Mouse (Mus musculus): ENCODE measurements around the gene Cpz. TPM values are rescaled to one million over a fixed set of nuclear protein-coding genes. Genes with fewer than 3 reads are reported as not detected.

Gene Cpz
- polyA plus RNA-seq, 1 experiment = 1.0 TPM

GRCm38 (mm10) chr5:35546127-35546526 lies 20.6 kb upstream of the Cpz start:
- no peak for DNase-seq
- no peak overlapping the region for H3K27ac ChIP-seq (ENCODE audit: control insufficient read depth, insufficient read depth, low read length)
- no peak overlapping the region for H3K4me3 ChIP-seq (ENCODE audit: control insufficient read depth, insufficient read depth, low read length)
- H3K27me3 ChIP-seq (ENCODE audit: control insufficient read depth, insufficient read depth, low read length) = no peaks in the 10 kb centered on the region
- no peaks in the 10 kb centered on the region for H3K36me3 ChIP-seq (ENCODE audit: control insufficient read depth, insufficient read depth, low read length)
- TF ChIP-seq CTCF (IDR thresholded peaks at IDR 0.05; ENCODE audit: borderline replicate concordance, control insufficient read depth, extremely low read depth, insufficient read depth, low read length, poor library complexity) (no peak), POLR2A (IDR thresholded peaks at IDR 0.05; ENCODE audit: control insufficient read depth, extremely low read depth, insufficient read depth, low read length, poor library complexity) (no peak)
- H3K4me1 ChIP-seq (replicated peaks; ENCODE audit: control insufficient read depth, insufficient read depth, low read length) = no peaks in the 10 kb centered on the region

- Histone ChIP-seq H3K27ac (ENCODE audit: control insufficient read depth, insufficient read depth, low read length) (no peak overlapping the region), H3K27me3 (ENCODE audit: control insufficient read depth, insufficient read depth, low read length) (no peaks in the 10 kb centered on the region), H3K36me3 (ENCODE audit: control insufficient read depth, insufficient read depth, low read length) (no peaks in the 10 kb centered on the region), H3K4me1 (replicated peaks; ENCODE audit: control insufficient read depth, insufficient read depth, low read length) (no peaks in the 10 kb centered on the region), H3K4me3 (ENCODE audit: control insufficient read depth, insufficient read depth, low read length) (no peak overlapping the region)
- WGBS = 83% methylated on average over 4 of the region's 4 CpGs
- no peak for DNase-seq
- TF ChIP-seq CTCF (IDR thresholded peaks at IDR 0.05; ENCODE audit: borderline replicate concordance, control insufficient read depth, extremely low read depth, insufficient read depth, low read length, poor library complexity) (no peak), POLR2A (IDR thresholded peaks at IDR 0.05; ENCODE audit: control insufficient read depth, extremely low read depth, insufficient read depth, low read length, poor library complexity) (no peak)
These were observed 15.7 kb upstream of the Cpz start for GRCm38 (mm10) chr5:35541059-35541790.

- 66% methylated on average over 5 of the region's 5 CpGs for WGBS
- TF ChIP-seq CTCF (IDR thresholded peaks at IDR 0.05; ENCODE audit: borderline replicate concordance, control insufficient read depth, extremely low read depth, insufficient read depth, low read length, poor library complexity) (no peak), POLR2A (IDR thresholded peaks at IDR 0.05; ENCODE audit: control insufficient read depth, extremely low read depth, insufficient read depth, low read length, poor library complexity) (no peak)
- H3K27me3 ChIP-seq (ENCODE audit: control insufficient read depth, insufficient read depth, low read length) = no peaks in the 10 kb centered on the region
- DNase-seq = no peak
- H3K27ac ChIP-seq (ENCODE audit: control insufficient read depth, insufficient read depth, low read length) = no peak overlapping the region
- H3K4me1 ChIP-seq (replicated peaks; ENCODE audit: control insufficient read depth, insufficient read depth, low read length) = no peaks in the 10 kb centered on the region
- no peaks in the 10 kb centered on the region for H3K36me3 ChIP-seq (ENCODE audit: control insufficient read depth, insufficient read depth, low read length)
- no peak overlapping the region for H3K4me3 ChIP-seq (ENCODE audit: control insufficient read depth, insufficient read depth, low read length)
These were observed 15.1 kb upstream of the Cpz start for GRCm38 (mm10) chr5:35540555-35540954.

GRCm38 (mm10) chr5:35539576-35539975 lies 14.1 kb upstream of the Cpz start:
- TF ChIP-seq CTCF (IDR thresholded peaks at IDR 0.05; ENCODE audit: borderline replicate concordance, control insufficient read depth, extremely low read depth, insufficient read depth, low read length, poor library complexity) = no peak
- TF ChIP-seq POLR2A (IDR thresholded peaks at IDR 0.05; ENCODE audit: control insufficient read depth, extremely low read depth, insufficient read depth, low read length, poor library complexity) = no peak
- Histone ChIP-seq H3K36me3 (ENCODE audit: control insufficient read depth, insufficient read depth, low read length) (no peaks in the 10 kb centered on the region), H3K27ac (ENCODE audit: control insufficient read depth, insufficient read depth, low read length) (no peak overlapping the region), H3K4me1 (replicated peaks; ENCODE audit: control insufficient read depth, insufficient read depth, low read length) (no peaks in the 10 kb centered on the region), H3K27me3 (ENCODE audit: control insufficient read depth, insufficient read depth, low read length) (no peaks in the 10 kb centered on the region), H3K4me3 (ENCODE audit: control insufficient read depth, insufficient read depth, low read length) (no peak overlapping the region)
- WGBS = 71% methylated on average over 4 of the region's 4 CpGs
- DNase-seq = no peak

- TF ChIP-seq CTCF (IDR thresholded peaks at IDR 0.05; ENCODE audit: borderline replicate concordance, control insufficient read depth, extremely low read depth, insufficient read depth, low read length, poor library complexity) (no peak), POLR2A (IDR thresholded peaks at IDR 0.05; ENCODE audit: control insufficient read depth, extremely low read depth, insufficient read depth, low read length, poor library complexity) (no peak)
- H3K4me1 ChIP-seq (replicated peaks; ENCODE audit: control insufficient read depth, insufficient read depth, low read length) = no peaks in the 10 kb centered on the region
- no peak for DNase-seq
- H3K36me3 ChIP-seq (ENCODE audit: control insufficient read depth, insufficient read depth, low read length) = no peaks in the 10 kb centered on the region
- 81% methylated on average over 3 of the region's 3 CpGs for WGBS
- no peak overlapping the region for H3K27ac ChIP-seq (ENCODE audit: control insufficient read depth, insufficient read depth, low read length)
- H3K4me3 ChIP-seq (ENCODE audit: control insufficient read depth, insufficient read depth, low read length) = no peak overlapping the region
- H3K27me3 ChIP-seq (ENCODE audit: control insufficient read depth, insufficient read depth, low read length) = no peaks in the 10 kb centered on the region
These were observed 12.5 kb upstream of the Cpz start for GRCm38 (mm10) chr5:35538022-35538421.

GRCm38 (mm10) chr5:35537474-35537873 lies 12.0 kb upstream of the Cpz start:
- H3K4me3 ChIP-seq (ENCODE audit: control insufficient read depth, insufficient read depth, low read length) = no peak overlapping the region
- H3K36me3 ChIP-seq (ENCODE audit: control insufficient read depth, insufficient read depth, low read length) = no peaks in the 10 kb centered on the region
- WGBS = 63% methylated on average over 1 of the region's 1 CpGs
- no peaks in the 10 kb centered on the region for H3K4me1 ChIP-seq (replicated peaks; ENCODE audit: control insufficient read depth, insufficient read depth, low read length)
- no peak for DNase-seq
- TF ChIP-seq CTCF (IDR thresholded peaks at IDR 0.05; ENCODE audit: borderline replicate concordance, control insufficient read depth, extremely low read depth, insufficient read depth, low read length, poor library complexity) (no peak), POLR2A (IDR thresholded peaks at IDR 0.05; ENCODE audit: control insufficient read depth, extremely low read depth, insufficient read depth, low read length, poor library complexity) (no peak)
- H3K27me3 ChIP-seq (ENCODE audit: control insufficient read depth, insufficient read depth, low read length) = no peaks in the 10 kb centered on the region
- no peak overlapping the region for H3K27ac ChIP-seq (ENCODE audit: control insufficient read depth, insufficient read depth, low read length)

GRCm38 (mm10) chr5:35536271-35536670 lies 10.8 kb upstream of the Cpz start:
- TF ChIP-seq CTCF (IDR thresholded peaks at IDR 0.05; ENCODE audit: borderline replicate concordance, control insufficient read depth, extremely low read depth, insufficient read depth, low read length, poor library complexity) (no peak), POLR2A (IDR thresholded peaks at IDR 0.05; ENCODE audit: control insufficient read depth, extremely low read depth, insufficient read depth, low read length, poor library complexity) (no peak)
- WGBS = 64% methylated on average over 3 of the region's 3 CpGs
- Histone ChIP-seq H3K27ac (ENCODE audit: control insufficient read depth, insufficient read depth, low read length) (no peak overlapping the region), H3K27me3 (ENCODE audit: control insufficient read depth, insufficient read depth, low read length) (no peaks in the 10 kb centered on the region), H3K4me1 (replicated peaks; ENCODE audit: control insufficient read depth, insufficient read depth, low read length) (no peaks in the 10 kb centered on the region), H3K36me3 (ENCODE audit: control insufficient read depth, insufficient read depth, low read length) (no peaks in the 10 kb centered on the region), H3K4me3 (ENCODE audit: control insufficient read depth, insufficient read depth, low read length) (no peak overlapping the region)
- DNase-seq = no peak
